Mouse (Mus musculus): Measurements from ENCODE around the gene Sdhaf4. TPM values are rescaled to one million over a fixed set of nuclear protein-coding genes. Genes with fewer than 3 reads are reported as not detected.

Sdhaf4 gene
- 65.3 and 68.0 TPM in 2 replicates for polyA plus RNA-seq (2015; fragmentation: Nextera tagmentation; extraction: Ambion mirVana)

DNA sequence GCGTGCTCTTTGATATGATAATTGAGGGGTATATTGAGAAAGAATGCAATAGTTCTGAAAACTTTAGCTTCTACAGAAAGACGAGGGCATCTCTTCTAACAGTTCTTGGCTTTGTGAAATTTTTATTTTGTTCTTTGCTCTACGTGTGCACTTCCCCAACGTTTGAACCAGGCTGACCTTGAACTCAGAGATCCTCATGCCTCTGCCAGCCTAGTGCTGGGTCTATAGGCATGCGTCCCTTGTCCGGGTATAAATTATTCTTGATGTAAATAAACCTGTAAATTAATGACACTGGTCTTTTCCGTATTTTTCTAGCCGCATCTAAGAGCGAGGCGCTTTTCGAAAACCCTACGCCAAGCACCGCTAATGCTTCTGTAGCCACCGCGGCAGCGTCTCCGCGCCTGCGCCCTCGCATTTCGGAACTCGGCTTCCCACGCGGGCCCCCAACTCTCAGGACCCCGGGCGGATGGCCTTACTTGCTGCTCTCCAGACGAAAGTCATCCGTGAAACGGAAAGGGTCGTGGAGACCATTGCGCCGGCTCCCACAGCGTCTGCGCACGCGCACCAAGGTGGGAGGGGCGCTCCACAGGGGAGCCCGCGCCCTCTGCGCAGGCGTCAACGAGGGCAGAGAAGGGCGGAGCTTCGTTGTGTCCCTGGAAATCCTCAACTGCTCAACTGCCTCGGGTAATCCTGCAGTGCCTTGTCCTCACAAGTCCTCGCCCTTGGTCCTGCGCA lies at the start of gene Sdhaf4:
TSS of gene Sdhaf4 (minus strand) at position 587 of the 735 bp plus-strand sequence.
- 0 out of 2 replicates have a peak, but pooled peaks cover 5% of the 10 kb centered on the region for H3K4me1 ChIP-seq
- peak within 1 kb of the TSS; percentile 60 for H3K9ac ChIP-seq
- peak within 1 kb of the TSS; percentile 82 for H3K27ac ChIP-seq
- H3K4me2 ChIP-seq = peak within 1 kb of the TSS; percentile 64
- H3K27me3 ChIP-seq = no peaks in the 10 kb centered on the region
- peak; percentile 98 for ATAC-seq (ENCODE audit: borderline replicate concordance, extremely low read depth, low FRiP score, low TSS enrichment)
- peak within 1 kb of the TSS; percentile 67 for H3K4me3 ChIP-seq
- under 1% methylated on average over 47 of the region's 47 CpGs for WGBS
- H3K9me3 ChIP-seq = no peaks in the 10 kb centered on the region
- peaks cover 8% of the 10 kb centered on the region; the same call in 1 of the 2 replicates for H3K36me3 ChIP-seq

DNA sequence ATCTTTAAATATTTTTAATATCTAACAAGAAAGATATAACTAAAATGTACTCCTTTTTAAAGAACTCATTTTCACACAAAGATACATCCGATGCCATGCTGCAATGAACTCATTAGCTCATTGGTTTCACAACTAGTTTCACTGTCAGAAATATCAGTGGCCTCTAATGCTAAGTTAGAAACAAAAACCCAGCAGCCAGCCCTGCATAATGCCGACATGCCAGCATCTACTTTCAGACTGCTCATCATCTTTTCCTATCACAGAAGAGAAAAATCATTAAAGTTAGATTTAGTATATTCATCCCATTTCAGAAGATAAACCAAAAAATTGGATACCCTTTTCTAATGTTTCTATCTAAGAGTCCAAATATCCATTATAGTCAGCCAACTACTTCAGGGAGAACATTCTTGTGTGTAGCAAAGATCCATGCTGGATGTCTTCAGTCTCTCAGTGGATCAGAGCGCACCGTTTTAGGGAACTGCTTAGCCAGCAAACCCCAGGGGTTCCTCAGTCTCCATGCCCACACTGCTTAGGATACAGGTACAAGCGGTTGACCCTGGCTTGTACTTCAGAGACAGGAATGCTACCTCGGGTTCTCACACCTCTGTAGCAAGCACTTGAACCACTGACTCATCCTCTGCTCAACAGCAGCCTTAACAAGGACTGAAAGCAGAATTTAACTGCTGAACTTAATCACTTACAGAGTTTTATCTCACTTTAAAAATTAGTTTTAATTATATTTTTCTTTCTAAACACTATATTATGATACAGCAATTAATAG lies 41.5 kb upstream of the Sdhaf4 start:
- peaks cover 15% of the 10 kb centered on the region for H3K36me3 ChIP-seq
- no peak overlapping the region for H3K9ac ChIP-seq
- no peaks in the 10 kb centered on the region for H3K27me3 ChIP-seq
- H3K9me3 ChIP-seq = no peaks in the 10 kb centered on the region
- H3K4me2 ChIP-seq = no peak overlapping the region
- H3K4me3 ChIP-seq = no peak overlapping the region
- WGBS = 72% methylated on average over 6 of the region's 6 CpGs
- no peaks in the 10 kb centered on the region for H3K4me1 ChIP-seq
- ATAC-seq (ENCODE audit: borderline replicate concordance, extremely low read depth, low FRiP score, low TSS enrichment) = no peak
- no peak overlapping the region for H3K27ac ChIP-seq

GRCm38 (mm10) chr1:24045627-24046026 lies 40.2 kb upstream of the Sdhaf4 start:
- Histone ChIP-seq H3K4me1 (no peaks in the 10 kb centered on the region), H3K27ac (no peak overlapping the region), H3K9me3 (no peaks in the 10 kb centered on the region), H3K27me3 (no peaks in the 10 kb centered on the region), H3K4me3 (no peak overlapping the region), H3K9ac (no peak overlapping the region), H3K36me3 (peaks cover 8% of the 10 kb centered on the region; the same call in 1 of the 2 replicates), H3K4me2 (no peak overlapping the region)
- no peak for ATAC-seq (ENCODE audit: borderline replicate concordance, extremely low read depth, low FRiP score, low TSS enrichment)
- 72% methylated on average over 5 of the region's 5 CpGs for WGBS

- Histone ChIP-seq H3K27ac (no peak overlapping the region), H3K9ac (no peak overlapping the region), H3K4me2 (no peak overlapping the region), H3K9me3 (no peaks in the 10 kb centered on the region), H3K4me3 (no peak overlapping the region), H3K4me1 (no peaks in the 10 kb centered on the region), H3K36me3 (peaks cover 8% of the 10 kb centered on the region; the same call in 1 of the 2 replicates), H3K27me3 (no peaks in the 10 kb centered on the region)
- 79% methylated on average over 5 of the region's 5 CpGs for WGBS
- ATAC-seq (ENCODE audit: borderline replicate concordance, extremely low read depth, low FRiP score, low TSS enrichment) = no peak
These were observed 37.6 kb upstream of the Sdhaf4 start for GRCm38 (mm10) chr1:24043007-24043406.

GRCm38 (mm10) chr1:24033759-24034423 lies 28.4 kb upstream of the Sdhaf4 start:
- Histone ChIP-seq H3K4me3 (no peak overlapping the region), H3K4me1 (no peaks in the 10 kb centered on the region), H3K9me3 (no peaks in the 10 kb centered on the region), H3K9ac (no peak overlapping the region), H3K36me3 (peaks cover 11% of the 10 kb centered on the region), H3K27me3 (no peaks in the 10 kb centered on the region), H3K27ac (peak overlapping the region; percentile 27; the same call in 1 of the 2 replicates), H3K4me2 (no peak overlapping the region)
- ATAC-seq (ENCODE audit: borderline replicate concordance, extremely low read depth, low FRiP score, low TSS enrichment) = no peak
- WGBS = 72% methylated on average over 2 of the region's 2 CpGs

- no peaks in the 10 kb centered on the region for H3K4me1 ChIP-seq
- no peaks in the 10 kb centered on the region for H3K9me3 ChIP-seq
- H3K4me3 ChIP-seq = no peak overlapping the region
- H3K36me3 ChIP-seq = 0 out of 2 replicates have a peak, but pooled peaks cover 4% of the 10 kb centered on the region
- H3K27me3 ChIP-seq = no peaks in the 10 kb centered on the region
- no peak overlapping the region for H3K27ac ChIP-seq
- 82% methylated on average over 6 of the region's 6 CpGs for WGBS
- no peak overlapping the region for H3K4me2 ChIP-seq
- no peak overlapping the region for H3K9ac ChIP-seq
- no peak for ATAC-seq (ENCODE audit: borderline replicate concordance, extremely low read depth, low FRiP score, low TSS enrichment)
These were observed 5.4 kb upstream of the Sdhaf4 start for GRCm38 (mm10) chr1:24010821-24011220.

DNA sequence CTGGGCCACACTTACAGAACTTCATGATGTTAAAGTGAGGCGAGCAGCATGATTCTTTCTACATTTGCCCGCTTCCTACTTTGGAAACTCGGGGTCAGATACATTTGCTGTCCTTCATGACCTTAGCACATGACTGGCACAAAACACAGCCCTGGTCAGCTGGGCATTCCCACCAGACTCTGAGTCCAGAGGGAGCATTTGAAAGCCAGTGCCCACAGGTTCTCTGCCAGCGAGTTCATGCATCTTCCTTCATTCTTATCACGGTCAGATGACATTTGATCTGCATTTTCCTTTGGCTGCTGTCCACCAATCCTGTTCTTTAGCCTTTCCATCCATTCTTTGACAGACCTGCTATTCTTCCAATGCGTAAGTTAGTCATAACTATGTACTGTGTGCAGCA lies 4.6 kb upstream of the Sdhaf4 start:
- no peak for ATAC-seq (ENCODE audit: borderline replicate concordance, extremely low read depth, low FRiP score, low TSS enrichment)
- H3K9ac ChIP-seq = no peak overlapping the region
- H3K4me1 ChIP-seq = no peaks in the 10 kb centered on the region
- no peaks in the 10 kb centered on the region for H3K9me3 ChIP-seq
- no peak overlapping the region for H3K4me2 ChIP-seq
- H3K4me3 ChIP-seq = no peak overlapping the region
- H3K36me3 ChIP-seq = 0 out of 2 replicates have a peak, but pooled peaks cover 4% of the 10 kb centered on the region
- H3K27ac ChIP-seq = no peak overlapping the region
- WGBS = 85% methylated on average over 6 of the region's 6 CpGs
- no peaks in the 10 kb centered on the region for H3K27me3 ChIP-seq

DNA sequence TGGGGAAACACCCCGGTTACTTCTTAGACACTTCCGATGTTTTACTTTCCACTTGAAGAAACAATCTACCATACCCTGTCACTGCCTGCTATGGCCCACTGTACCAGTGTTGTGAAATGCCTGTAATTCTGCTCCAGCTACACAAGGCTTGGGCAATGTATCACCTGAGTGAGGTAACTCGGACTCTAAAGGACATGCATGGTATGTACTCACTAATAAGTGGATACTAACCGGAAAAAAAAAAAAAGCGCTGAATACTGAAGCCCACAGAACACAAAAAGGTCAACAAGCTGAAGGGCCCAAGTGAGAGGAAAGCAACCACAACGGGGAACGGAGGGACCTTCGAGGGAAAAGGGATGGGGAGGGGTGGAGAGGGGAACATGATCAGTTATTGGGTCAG lies 2.2 kb upstream of the Sdhaf4 start:
- H3K4me1 ChIP-seq = 0 out of 2 replicates have a peak, but pooled peaks cover 5% of the 10 kb centered on the region
- H3K4me2 ChIP-seq = no peak overlapping the region
- no peak overlapping the region for H3K4me3 ChIP-seq
- WGBS = 72% methylated on average over 8 of the region's 8 CpGs
- no peak overlapping the region for H3K9ac ChIP-seq
- peaks cover 2% of the 10 kb centered on the region; the same call in 1 of the 2 replicates for H3K36me3 ChIP-seq
- H3K27ac ChIP-seq = no peak overlapping the region
- ATAC-seq (ENCODE audit: borderline replicate concordance, extremely low read depth, low FRiP score, low TSS enrichment) = no peak
- no peaks in the 10 kb centered on the region for H3K9me3 ChIP-seq
- H3K27me3 ChIP-seq = no peaks in the 10 kb centered on the region

DNA sequence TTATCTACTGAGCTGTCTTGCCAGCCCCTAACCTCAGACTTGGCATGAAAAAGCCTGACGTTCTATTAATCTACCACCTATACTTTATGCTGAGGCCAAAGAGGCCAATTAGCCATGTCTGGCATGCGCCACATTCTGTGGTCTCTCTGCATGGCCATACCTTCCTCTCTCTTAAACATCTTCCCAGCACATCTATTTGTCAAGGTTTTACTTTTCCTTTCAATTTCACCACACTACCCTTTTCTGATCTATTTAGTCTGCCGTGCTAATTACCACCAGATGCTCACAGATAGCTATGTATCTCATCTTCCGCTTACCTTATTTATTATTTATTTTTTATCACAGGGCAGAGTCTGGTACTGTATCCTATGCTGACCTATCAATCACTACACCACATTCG lies 6.1 kb downstream of the Sdhaf4 start:
- no peak for ATAC-seq (ENCODE audit: borderline replicate concordance, extremely low read depth, low FRiP score, low TSS enrichment)
- Histone ChIP-seq H3K4me2 (no peak overlapping the region), H3K27me3 (no peaks in the 10 kb centered on the region), H3K9me3 (no peaks in the 10 kb centered on the region), H3K9ac (no peak overlapping the region), H3K27ac (no peak overlapping the region), H3K4me3 (no peak overlapping the region), H3K4me1 (0 out of 2 replicates have a peak, but pooled peaks cover 1% of the 10 kb centered on the region), H3K36me3 (peaks cover 21% of the 10 kb centered on the region)
- 91% methylated on average over 5 of the region's 5 CpGs for WGBS

- ATAC-seq (ENCODE audit: borderline replicate concordance, extremely low read depth, low FRiP score, low TSS enrichment) = no peak
- Histone ChIP-seq H3K36me3 (peaks cover 21% of the 10 kb centered on the region), H3K27me3 (no peaks in the 10 kb centered on the region), H3K9ac (no peak overlapping the region), H3K4me2 (no peak overlapping the region), H3K27ac (no peak overlapping the region), H3K9me3 (no peaks in the 10 kb centered on the region), H3K4me1 (no peaks in the 10 kb centered on the region), H3K4me3 (no peak overlapping the region)
- 93% methylated on average over 7 of the region's 7 CpGs for WGBS
These were observed 6.6 kb downstream of the Sdhaf4 start for GRCm38 (mm10) chr1:23998866-23999265.

GRCm38 (mm10) chr1:23998120-23998810 lies 7.2 kb downstream of the Sdhaf4 start:
- H3K36me3 ChIP-seq = peaks cover 21% of the 10 kb centered on the region
- no peak for ATAC-seq (ENCODE audit: borderline replicate concordance, extremely low read depth, low FRiP score, low TSS enrichment)
- H3K27ac ChIP-seq = no peak overlapping the region
- WGBS = 86% methylated on average over 7 of the region's 7 CpGs
- H3K27me3 ChIP-seq = no peaks in the 10 kb centered on the region
- H3K4me3 ChIP-seq = no peak overlapping the region
- H3K4me2 ChIP-seq = no peak overlapping the region
- no peak overlapping the region for H3K9ac ChIP-seq
- H3K9me3 ChIP-seq = no peaks in the 10 kb centered on the region
- no peaks in the 10 kb centered on the region for H3K4me1 ChIP-seq

Data from lung, embryonic 15.5 days (tissue).